In genomic region chr19:53066934-53067333, GRCm38 (mm10) we compare ENCODE assay signal across 7 mouse cellular contexts. TPM values are rescaled to one million over a fixed set of nuclear protein-coding genes. Genes with fewer than 3 reads are reported as not detected.
DNase-seq lines count a peak whose midpoint lies in the region; ATAC-seq lines count a peak whose summit lies in the region.

No protein-coding gene starts in this region.

- no peak for ATAC-seq in megakaryocyte progenitor cell, adult 5-6 weeks (replicated peaks; ENCODE audit: poor library complexity)

- peak; percentile 29 for DNase-seq in brain, adult 2 months (ENCODE audit: low read depth, low spot score)
- DNase-seq in gastrocnemius, postnatal 14 days = peak; percentile 37
- peak; percentile 48 for DNase-seq in kidney, adult 11 months
- DNase-seq in lung, postnatal 25 days (ENCODE audit: low spot score) = peak; percentile 44
- DNase-seq in layer of hippocampus, adult 8-10 months (ENCODE audit: low spot score in 2 of 2) = no peak
- DNase-seq in layer of hippocampus, postnatal 14 days (ENCODE audit: low spot score in 2 of 2) = no peak

- intact Hi-C loops in gastrocnemius, postnatal 14 days (cut with DNase I; ENCODE audit: low total_unique reads) = no loop called here

RNA-seq across cellular contexts. Expression of gene Xpnpep1, which starts 26.9 kb away (rescaled TPM):
- 10 to 100 TPM; 63.1 to 75.1 TPM for total RNA-seq in gastrocnemius, postnatal 14 days (2021)
- total RNA-seq in layer of hippocampus, adult 8-10 months (2022) = 10 to 100 TPM; 72.1 to 84.8 (median 73.6) TPM
- total RNA-seq in layer of hippocampus, postnatal 14 days (2021) = 100 to 1,000 TPM; 112 to 123 TPM
- total RNA-seq in megakaryocyte progenitor cell, adult 5-6 weeks (2015) = 55.6 and 57.3 TPM in 2 replicates
- total RNA-seq in megakaryocyte progenitor cell, adult 5-6 weeks (2017) = 46.9 and 62.8 TPM in 2 replicates

Comparison
In these comparisons a context has a peak if more than half of its experiments do, and no peak if none do; other contexts are left out.
1. DNase-seq: peak in brain, adult 2 months (single experiment), gastrocnemius, postnatal 14 days (single experiment), kidney, adult 11 months (single experiment) and lung, postnatal 25 days (single experiment); none in layer of hippocampus, adult 8-10 months (0 of 2) and layer of hippocampus, postnatal 14 days (0 of 2).